Mouse (Mus musculus) stomach, postnatal 0 days (tissue): ENCODE data around the gene Rcan3.

Experiments used
- CTCF ChIP-seq: IDR thresholded peaks from 2 replicates; pipeline ENCODE4 v1.5.1; 2016; ENCODE audit warnings: antibody characterized with exemption, low read depth, mild to moderate bottlenecking, moderate library complexity
- EP300 ChIP-seq: optimal IDR thresholded peaks from 2 replicates; pipeline ENCODE3; 2016; ENCODE audit warnings: antibody characterized with exemption

GRCm38 (mm10) chr4:135442473-135442872 is 8.8 kb upstream of the Rcan3 start:
- TF ChIP-seq CTCF (no peak), EP300 (no peak)
